Mouse (Mus musculus): ENCODE measurements at regions not wholly inside any gene's neighbourhood (a gene's known extent, or its start where the extent isn't known, plus 50 kb on each side); places are given as distances from the start of the nearest gene placed in this dataset.

DNA sequence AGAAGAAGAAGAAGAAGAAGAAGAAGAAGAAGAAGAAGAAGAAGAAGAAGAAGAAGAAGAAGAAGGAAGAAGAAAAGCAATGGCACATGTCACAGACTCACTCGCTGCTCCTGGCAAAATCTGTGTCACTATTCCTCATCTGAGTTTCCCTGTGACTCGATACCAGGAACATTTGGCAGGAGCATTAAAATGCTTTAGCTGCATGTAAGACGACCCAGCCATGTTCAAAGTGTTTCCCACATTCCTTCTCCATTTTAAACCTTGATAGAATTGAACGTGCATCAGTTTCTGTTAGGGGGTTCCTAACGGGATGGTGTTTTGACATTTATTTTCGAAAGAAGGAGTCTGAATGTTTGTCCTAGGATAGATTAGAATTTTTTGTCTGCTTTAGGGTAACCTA is 51.2 kb upstream of the Pja2 start:
- DNase-seq (ENCODE audit: low spot score in 2 of 2): no peak

DNA sequence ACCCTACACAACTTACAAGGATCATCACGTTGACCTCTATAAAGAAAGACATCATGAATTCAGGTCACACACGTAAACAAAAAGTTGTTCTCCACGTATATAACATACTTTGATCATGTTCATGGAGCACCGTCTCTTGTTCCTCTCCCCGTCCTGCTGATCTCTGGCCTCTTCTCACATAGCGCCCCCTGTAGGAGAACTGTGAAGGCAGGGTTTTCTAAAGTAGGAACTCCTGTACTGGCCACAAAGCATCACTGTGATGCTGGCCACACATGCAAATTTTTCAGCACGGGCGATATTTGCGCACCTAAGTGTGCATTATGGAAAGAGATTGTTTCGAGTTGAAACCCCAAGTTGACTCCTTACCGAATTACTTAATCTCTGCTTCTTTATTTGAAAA is 51.9 kb upstream of the Pja2 start:
- peak in 1 of 2 experiments; percentile 23 for DNase-seq (ENCODE audit: low spot score in 2 of 2)

DNA sequence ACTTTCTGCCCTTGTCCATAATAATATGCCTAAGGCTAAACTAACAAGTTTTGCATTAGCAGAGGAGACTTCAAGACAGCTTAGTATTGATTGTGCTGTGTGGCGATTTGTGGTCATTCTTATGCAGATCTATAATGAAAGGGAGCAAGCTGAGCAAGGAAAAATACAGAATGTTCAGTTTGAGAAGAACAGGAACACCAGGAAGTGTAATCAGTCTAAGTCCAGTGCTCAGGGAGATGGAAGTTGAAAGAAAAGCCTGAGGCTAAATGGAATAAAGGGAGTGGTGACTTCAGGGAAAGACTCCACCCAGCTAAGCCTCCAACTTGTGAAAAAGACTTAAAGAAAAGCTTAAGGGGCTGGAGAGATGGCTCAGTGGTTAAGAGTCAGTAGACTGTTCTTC is 58.6 kb upstream of the Pja2 start:
- no peak for DNase-seq (ENCODE audit: low spot score in 2 of 2)

DNA sequence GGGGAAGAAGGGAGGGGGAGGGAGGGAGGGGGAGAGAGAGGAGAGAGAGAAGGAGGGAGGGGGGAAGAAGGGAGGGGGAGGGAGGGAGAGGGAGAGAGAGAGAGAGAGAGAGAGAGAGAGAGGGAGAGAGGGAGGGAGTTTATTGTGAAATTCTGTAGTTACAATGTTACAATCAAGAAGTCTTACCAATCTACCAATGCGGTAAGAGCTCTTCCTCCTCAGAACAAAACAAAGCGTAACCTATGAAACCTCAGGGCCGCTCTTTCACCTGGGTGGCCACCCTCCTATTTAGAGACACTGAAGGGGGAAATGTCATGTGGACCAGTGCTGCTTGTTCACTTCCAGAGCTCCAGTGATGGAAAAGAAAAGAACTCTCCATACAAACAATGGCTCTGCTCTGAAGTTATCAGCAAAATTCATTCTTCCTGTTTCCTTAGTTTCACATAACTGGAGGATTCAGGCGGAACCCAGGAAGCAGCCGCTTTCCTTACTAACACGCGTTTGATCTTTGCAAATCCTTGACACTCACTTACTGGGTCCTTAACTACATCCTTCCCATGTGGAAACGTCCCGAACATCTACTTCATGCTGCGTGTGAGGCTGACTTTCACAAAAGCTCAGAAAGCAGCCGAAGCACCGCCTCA is 65.7 kb upstream of the Pja2 start:
- DNase-seq (ENCODE audit: low spot score in 2 of 2): no peak

DNA sequence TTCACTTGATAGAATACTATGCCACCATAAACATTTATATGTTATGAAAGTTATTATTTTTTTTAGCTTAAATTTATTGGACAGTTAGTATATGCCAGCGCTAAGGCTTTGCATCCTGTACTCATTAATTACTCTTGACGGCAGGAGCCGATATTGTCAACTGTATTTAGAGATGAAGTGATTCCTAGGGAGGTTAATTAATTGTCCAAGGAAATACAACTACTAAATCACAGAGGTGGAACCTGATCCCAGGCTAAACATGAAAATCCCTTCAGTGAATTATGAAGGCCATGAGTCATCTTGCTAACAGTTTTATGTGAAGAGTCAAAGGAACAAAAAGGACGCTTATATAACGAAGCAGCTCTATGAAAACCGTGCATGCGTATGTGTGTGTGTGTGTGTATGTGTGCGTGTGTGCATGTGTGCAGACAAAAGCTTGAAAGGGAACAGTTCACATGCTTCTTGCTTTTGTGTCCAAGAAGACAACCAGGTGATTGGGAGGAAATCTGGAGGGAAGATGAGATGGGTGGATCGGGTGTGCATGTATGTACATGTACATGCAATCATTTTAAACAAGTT is 66.5 kb upstream of the Pja2 start:
- no peak for DNase-seq (ENCODE audit: low spot score in 2 of 2)

- DNase-seq (ENCODE audit: low spot score in 2 of 2): no peak
Observed at GRCm38 (mm10) chr17:64398708-64399107, 67.0 kb upstream of the Pja2 start.

GRCm38 (mm10) chr17:64406742-64407254 is 75.1 kb upstream of the Pja2 start:
- no peak for DNase-seq (ENCODE audit: low spot score in 2 of 2)

DNA sequence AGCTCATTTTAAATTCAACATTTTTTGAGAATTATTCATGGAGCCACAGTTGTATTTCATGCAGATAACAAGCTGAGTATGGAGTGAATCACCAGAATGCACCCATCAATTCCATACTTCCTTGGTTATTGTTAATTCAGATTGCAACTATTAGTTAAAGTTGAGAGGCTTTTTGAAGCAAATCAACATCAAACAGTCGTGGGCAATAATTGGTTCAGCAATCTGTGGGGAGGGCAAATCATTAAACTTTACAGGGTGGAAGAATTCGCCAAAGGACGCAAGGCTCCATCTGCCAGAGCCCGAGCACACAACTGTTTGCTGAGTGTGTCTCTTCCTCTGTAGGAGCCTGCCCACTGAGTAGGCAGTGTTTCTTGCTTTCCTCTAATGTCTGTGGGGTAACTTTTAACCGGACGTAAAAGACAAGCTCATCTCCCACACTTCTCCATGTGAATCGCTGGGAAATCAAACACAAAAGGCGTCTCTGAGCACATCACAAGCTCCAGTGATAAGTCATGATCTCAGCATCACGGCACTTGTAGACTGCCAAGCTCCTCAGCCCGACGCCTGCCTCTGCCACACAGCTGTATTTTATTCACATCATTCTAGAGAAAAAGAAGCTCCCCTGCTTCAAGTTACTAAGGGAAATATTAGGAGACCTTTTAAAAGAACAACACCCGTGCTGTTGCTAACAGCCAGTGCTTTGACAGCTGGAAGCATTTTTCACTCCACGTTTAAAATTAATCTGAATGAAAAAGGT is 75.7 kb upstream of the Pja2 start:
- no peak for DNase-seq (ENCODE audit: low spot score in 2 of 2)

- no peak for DNase-seq (ENCODE audit: low spot score in 2 of 2)
Observed at GRCm38 (mm10) chr17:64425811-64426210, 94.1 kb upstream of the Pja2 start.

- no peak for DNase-seq (ENCODE audit: low spot score in 2 of 2)
Observed at GRCm38 (mm10) chr17:64426536-64426935, 94.8 kb upstream of the Pja2 start.

GRCm38 (mm10) chr17:64439571-64439970 is 107.9 kb upstream of the Pja2 start:
- no peak for DNase-seq (ENCODE audit: low spot score in 2 of 2)

GRCm38 (mm10) chr17:64454736-64455135 is 123.0 kb upstream of the Pja2 start:
- DNase-seq (ENCODE audit: low spot score in 2 of 2): no peak

- DNase-seq (ENCODE audit: low spot score in 2 of 2): no peak
Observed at GRCm38 (mm10) chr17:64466273-64466672, 134.3 kb upstream of the Man2a1 start.

- no peak for DNase-seq (ENCODE audit: low spot score in 2 of 2)
Observed at GRCm38 (mm10) chr17:64466746-64467145, 133.8 kb upstream of the Man2a1 start.

GRCm38 (mm10) chr17:64467297-64467696 is 133.2 kb upstream of the Man2a1 start:
- no peak for DNase-seq (ENCODE audit: low spot score in 2 of 2)

DNA sequence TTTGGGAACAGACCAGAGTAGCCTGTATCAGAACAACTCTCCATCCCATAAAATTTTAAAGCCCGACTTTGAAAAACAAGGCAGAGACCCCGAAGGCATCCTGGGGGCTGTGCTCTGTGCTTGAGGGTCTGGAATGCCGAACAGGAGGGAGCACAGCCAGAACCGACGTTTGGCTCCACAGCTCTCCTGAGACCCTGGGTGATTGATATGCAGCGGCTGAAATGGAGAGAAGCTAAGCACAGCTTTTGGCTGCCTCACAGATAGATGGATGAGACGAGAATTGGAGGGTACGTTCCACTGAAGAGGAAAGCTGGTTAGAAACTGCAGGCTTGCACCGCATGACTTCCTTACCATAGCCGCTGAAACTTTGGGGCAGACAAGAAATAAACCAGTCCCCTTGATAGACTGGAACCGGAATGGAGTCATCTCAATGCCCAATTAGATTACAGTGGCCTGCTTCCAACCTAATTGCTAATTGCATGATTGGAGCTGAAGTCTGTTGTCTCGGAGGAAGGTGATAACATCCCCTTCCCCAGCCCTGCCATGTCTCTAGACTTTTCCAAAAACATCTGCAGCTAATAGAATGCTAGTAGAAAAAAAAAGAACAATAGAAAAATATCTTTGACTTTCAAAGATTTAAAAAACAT is 130.7 kb upstream of the Man2a1 start:
- no peak for DNase-seq (ENCODE audit: low spot score in 2 of 2)

- no peak for DNase-seq (ENCODE audit: low spot score in 2 of 2)
Observed at GRCm38 (mm10) chr17:64480607-64481038, 119.9 kb upstream of the Man2a1 start.

DNA sequence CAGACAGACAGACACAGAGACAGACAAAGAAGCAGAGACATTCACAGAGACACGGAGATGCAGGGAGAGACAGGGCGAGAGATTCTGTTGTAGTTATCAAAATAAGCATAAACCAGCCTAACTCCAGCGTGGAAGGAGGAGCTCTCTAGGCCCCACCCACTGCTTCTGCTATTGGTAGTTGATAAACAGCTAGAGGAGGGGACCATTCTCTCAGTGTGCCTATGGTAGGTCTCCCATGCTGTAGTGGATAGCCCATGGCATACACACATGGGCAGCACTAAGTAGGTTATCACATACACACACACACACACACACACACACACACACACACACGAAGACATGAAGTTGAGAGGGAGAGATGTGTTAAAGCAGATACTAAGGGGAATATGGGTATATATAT is 115.7 kb upstream of the Man2a1 start:
- no peak for DNase-seq (ENCODE audit: low spot score in 2 of 2)

- DNase-seq (ENCODE audit: low spot score in 2 of 2): no peak
Observed at GRCm38 (mm10) chr17:64489769-64490335, 110.7 kb upstream of the Man2a1 start.

DNA sequence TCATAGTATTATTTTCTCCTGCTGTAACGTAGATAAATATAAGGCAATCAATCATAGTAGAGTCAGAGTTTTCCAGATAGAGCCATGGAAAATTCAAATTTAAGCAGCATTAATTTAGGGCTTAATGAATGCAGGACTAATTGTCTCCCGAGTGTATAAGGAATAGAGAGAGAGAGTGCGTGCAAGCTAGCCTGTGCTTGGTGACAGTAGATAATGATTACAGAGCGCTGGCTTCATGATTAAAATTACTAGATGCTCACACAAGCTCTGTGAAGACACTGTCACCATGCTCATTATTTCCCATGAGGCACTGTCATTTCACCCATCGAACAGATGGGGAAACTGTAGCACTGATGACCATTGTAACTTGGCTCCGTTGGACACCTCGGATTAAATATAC is 109.9 kb upstream of the Man2a1 start:
- DNase-seq (ENCODE audit: low spot score in 2 of 2): no peak

DNA sequence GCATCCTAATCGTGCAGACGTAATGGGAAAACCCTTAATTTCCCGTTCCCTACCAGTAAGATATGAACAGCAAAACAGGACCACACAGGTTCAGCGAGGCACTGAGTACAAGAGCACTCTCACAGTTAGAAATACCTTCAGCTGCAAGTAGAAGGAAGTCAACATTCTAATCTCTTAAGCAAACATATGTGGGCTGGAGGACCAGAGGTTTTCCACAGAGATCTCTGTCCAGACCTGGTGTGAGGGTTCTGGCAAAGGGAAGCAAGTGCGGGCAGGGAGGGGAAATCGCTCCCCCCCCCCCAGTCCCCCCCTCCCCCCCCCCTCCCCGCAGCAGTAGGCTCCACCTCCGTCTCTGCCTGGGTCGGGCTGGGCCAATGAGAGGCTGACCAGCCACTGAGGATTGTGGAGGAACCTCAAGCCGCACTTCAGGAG is 108.6 kb upstream of the Man2a1 start:
- DNase-seq (ENCODE audit: low spot score in 2 of 2): no peak

All from gastrocnemius, adult 8-10 months (tissue).